Mouse (Mus musculus) forelimb bud, embryonic 11.5 days (tissue): Measurements from ENCODE around the gene Tnfrsf1a.
"Not testable (repeated sequence)": the region's sequence is repeated elsewhere in the genome, so short reads cannot be mapped to it uniquely, and the experiment has no call there.

Source experiments
- DNase-seq: peaks from one replicate; pipeline ENCODE4 v3.0.0-alpha.2; 2012; ENCODE audit warnings: low read depth, low spot score

Tnfrsf1a gene

GRCm38 (mm10) chr6:125348721-125349574 is at the start of gene Tnfrsf1a:
Gene Tnfrsf1a, plus strand, starts transcription at chr6:125349362.
- DNase-seq: no peak

GRCm38 (mm10) chr6:125300982-125301381 is 48.2 kb upstream of the Tnfrsf1a start:
- no peak for DNase-seq

- DNase-seq: no peak
Measured at GRCm38 (mm10) chr6:125302231-125302982, 46.8 kb upstream of the Tnfrsf1a start.

- no peak for DNase-seq
Measured at GRCm38 (mm10) chr6:125303242-125303641, 45.9 kb upstream of the Tnfrsf1a start.

GRCm38 (mm10) chr6:125304408-125304807 is 44.8 kb upstream of the Tnfrsf1a start:
- DNase-seq: not testable (repeated sequence)

- no peak for DNase-seq
Measured at GRCm38 (mm10) chr6:125305465-125305864, 43.7 kb upstream of the Tnfrsf1a start.

- DNase-seq: no peak
Measured at GRCm38 (mm10) chr6:125307091-125307490, 42.1 kb upstream of the Tnfrsf1a start.

- DNase-seq: no peak
Measured at GRCm38 (mm10) chr6:125308921-125309320, 40.2 kb upstream of the Tnfrsf1a start.

- DNase-seq: no peak
Measured at GRCm38 (mm10) chr6:125309406-125309805, 39.8 kb upstream of the Tnfrsf1a start.

- DNase-seq: no peak
Measured at GRCm38 (mm10) chr6:125312171-125312570, 37.0 kb upstream of the Tnfrsf1a start.

GRCm38 (mm10) chr6:125312581-125313355 is 36.4 kb upstream of the Tnfrsf1a start:
- DNase-seq: no peak

- peak; percentile 51 for DNase-seq
Measured at GRCm38 (mm10) chr6:125313546-125314230, 35.5 kb upstream of the Tnfrsf1a start, which contains the start of gene Ltbr. Gene Ltbr, minus strand, starts transcription at chr6:125313885.

GRCm38 (mm10) chr6:125314231-125314563 is 35.0 kb upstream of the Tnfrsf1a start:
- no peak for DNase-seq

GRCm38 (mm10) chr6:125314746-125315145 is 34.4 kb upstream of the Tnfrsf1a start:
- DNase-seq: no peak

- no peak for DNase-seq
Measured at GRCm38 (mm10) chr6:125317077-125317476, 32.1 kb upstream of the Tnfrsf1a start.

- DNase-seq: no peak
Measured at GRCm38 (mm10) chr6:125318981-125319918, 29.9 kb upstream of the Tnfrsf1a start.

- DNase-seq: no peak
Measured at GRCm38 (mm10) chr6:125319919-125320296, 29.3 kb upstream of the Tnfrsf1a start.

GRCm38 (mm10) chr6:125320323-125320722 is 28.8 kb upstream of the Tnfrsf1a start, which contains the start of gene Scnn1a:
Gene Scnn1a, plus strand, starts transcription at chr6:125320659.
- DNase-seq: no peak

GRCm38 (mm10) chr6:125321114-125321855 is 27.9 kb upstream of the Tnfrsf1a start:
- no peak for DNase-seq
